8 mouse cellular contexts compared by ENCODE assay signal in the genomic region with DNA sequence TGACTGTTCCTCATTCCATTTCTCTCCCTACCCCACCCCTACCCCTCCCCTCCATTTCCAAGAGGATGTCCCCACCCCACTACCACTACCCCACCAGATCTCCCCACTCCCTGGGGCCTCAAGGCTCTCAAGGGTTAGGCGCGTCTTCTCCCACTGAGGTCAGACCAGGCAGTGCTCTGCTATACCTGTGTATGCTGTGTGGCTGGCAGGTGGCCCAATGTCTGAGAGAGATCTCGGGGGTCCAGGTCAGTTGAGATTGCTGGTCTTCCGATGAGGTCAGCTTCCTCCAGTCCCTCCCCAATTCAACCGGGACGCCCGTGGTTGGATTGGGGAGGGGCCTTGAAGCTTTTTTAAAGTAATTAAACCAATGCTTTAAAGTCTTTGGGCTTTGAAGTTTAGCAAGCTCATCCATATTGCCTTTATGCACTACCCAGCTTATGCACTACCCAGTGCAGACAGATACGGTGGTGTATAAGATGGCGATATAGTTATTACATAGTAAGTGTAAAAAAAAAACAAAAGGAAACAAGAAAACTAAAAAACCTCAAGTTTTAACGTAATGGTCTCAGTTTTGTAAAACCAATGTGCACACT. TPM values are rescaled to one million over a fixed set of nuclear protein-coding genes. Genes with fewer than 3 reads are reported as not detected.
DNase-seq lines count a peak whose midpoint lies in the region; ATAC-seq lines count a peak whose summit lies in the region.

No protein-coding gene starts in this region.

- no peaks in the 10 kb centered on the region for H3K27me3 ChIP-seq in heart, embryonic 15.5 days
- H3K27me3 ChIP-seq in intestine, embryonic 14.5 days (replicated peaks; ENCODE audit: control insufficient read depth, insufficient read depth, low read length) = no peaks in the 10 kb centered on the region
- no peaks in the 10 kb centered on the region for H3K27me3 ChIP-seq in neural tube, embryonic 14.5 days (ENCODE audit: control insufficient read depth, insufficient read depth, low read length)

- H3K9ac ChIP-seq in heart, embryonic 15.5 days = no peak overlapping the region
- peak overlapping the region; percentile 81; the same call in 1 of the 2 replicates for H3K9ac ChIP-seq in intestine, embryonic 14.5 days (ENCODE audit: low read length)
- no peak overlapping the region for H3K9ac ChIP-seq in neural tube, embryonic 14.5 days (replicated peaks; ENCODE audit: low read depth, low read length)

- no peak overlapping the region for H3K27ac ChIP-seq in heart, embryonic 15.5 days
- no peak overlapping the region for H3K27ac ChIP-seq in intestine, embryonic 14.5 days (ENCODE audit: low read depth)
- peak overlapping the region; percentile 95; the same call in 1 of the 2 replicates for H3K27ac ChIP-seq in neural tube, embryonic 14.5 days (ENCODE audit: low read depth, low read length)

- H3K4me2 ChIP-seq in heart, embryonic 15.5 days = peak overlapping the region; percentile 92
- H3K4me2 ChIP-seq in intestine, embryonic 14.5 days (ENCODE audit: low read length) = peak overlapping the region; percentile 51
- H3K4me2 ChIP-seq in neural tube, embryonic 14.5 days (ENCODE audit: low read depth, low read length) = peak overlapping the region; percentile 58

- H3K4me3 ChIP-seq in heart, embryonic 15.5 days = peak overlapping the region; percentile 93
- H3K4me3 ChIP-seq in intestine, embryonic 14.5 days (ENCODE audit: low read depth, low read length) = peak overlapping the region; percentile 75
- peak overlapping the region; percentile 73 for H3K4me3 ChIP-seq in neural tube, embryonic 14.5 days (ENCODE audit: low read depth, low read length)

- ATAC-seq in heart, embryonic 15.5 days (replicated peaks; ENCODE audit: insufficient number of reproducible peaks, insufficient read depth, low FRiP score, low read depth) = no peak
- 0 out of 2 replicates have a peak, but pooled peaks have one; percentile 6 for ATAC-seq in intestine, embryonic 14.5 days (replicated peaks; ENCODE audit: low FRiP score, low TSS enrichment, low read depth)
- peak; percentile 26; the same call in 1 of the 2 replicates for ATAC-seq in neural tube, embryonic 14.5 days (ENCODE audit: low read depth)

- DNase-seq in heart, adult 9 months (ENCODE audit: low spot score in 2 of 2) = no peak
- peak; percentile 19 for DNase-seq in CD4-positive, CD25-positive, alpha-beta regulatory T cell, adult 2 months (ENCODE audit: low read depth, low spot score)
- peak; percentile 57 to 58 for DNase-seq in cerebellum, postnatal 10 days
- no peak for DNase-seq in intestine, embryonic 14.5 days (ENCODE audit: low spot score)
- DNase-seq in urinary bladder, postnatal 14 days (ENCODE audit: low spot score) = no peak
- no peak for DNase-seq in gastrocnemius, adult 8-10 months (ENCODE audit: low spot score in 2 of 2)

- no peaks in the 10 kb centered on the region; the same call in 1 of the 2 replicates for H3K9me3 ChIP-seq in heart, embryonic 15.5 days (replicated peaks)
- peaks cover 2% of the 10 kb centered on the region; the same call in 1 of the 2 replicates for H3K9me3 ChIP-seq in intestine, embryonic 14.5 days (ENCODE audit: control insufficient read depth, low read length)
- H3K9me3 ChIP-seq in neural tube, embryonic 14.5 days (ENCODE audit: control insufficient read depth, low read length) = no peaks in the 10 kb centered on the region

- no peaks in the 10 kb centered on the region for H3K36me3 ChIP-seq in heart, embryonic 15.5 days
- no peaks in the 10 kb centered on the region for H3K36me3 ChIP-seq in intestine, embryonic 14.5 days (ENCODE audit: control insufficient read depth, insufficient read depth, low read length)
- H3K36me3 ChIP-seq in neural tube, embryonic 14.5 days (ENCODE audit: control insufficient read depth, insufficient read depth, low read length) = 0 out of 2 replicates have a peak, but pooled peaks cover under 1% of the 10 kb centered on the region

- H3K4me1 ChIP-seq in heart, embryonic 15.5 days (replicated peaks) = peaks cover 11% of the 10 kb centered on the region
- no peaks in the 10 kb centered on the region for H3K4me1 ChIP-seq in intestine, embryonic 14.5 days (replicated peaks; ENCODE audit: control insufficient read depth, insufficient read depth, low read length)
- no peaks in the 10 kb centered on the region for H3K4me1 ChIP-seq in neural tube, embryonic 14.5 days (ENCODE audit: control insufficient read depth, insufficient read depth, low read length)

- WGBS in heart, embryonic 15.5 days = 83% methylated on average over 10 of the region's 10 CpGs
- WGBS in intestine, embryonic 14.5 days = 82% methylated on average over 10 of the region's 10 CpGs
- 76% methylated on average over 10 of the region's 10 CpGs for WGBS in neural tube, embryonic 14.5 days

RNA-seq across cellular contexts. Expression of gene Gng10, which starts 0.5 kb away (rescaled TPM):
- polyA plus RNA-seq in heart, embryonic 15.5 days (2015; fragmentation: Nextera tagmentation; extraction: Ambion mirVana) = 39.5 and 43.2 TPM in 2 replicates
- polyA plus RNA-seq in intestine, embryonic 14.5 days (2014; fragmentation: Nextera tagmentation; extraction: Ambion mirVana) = 103 and 130 TPM in 2 replicates
- 197 and 226 TPM in 2 replicates for polyA plus RNA-seq in neural tube, embryonic 14.5 days (2014; fragmentation: Nextera tagmentation; extraction: Ambion mirVana)
- 1 to 10 TPM; 4.6 to 5.6 (median 4.7) TPM for total RNA-seq in gastrocnemius, adult 8-10 months (2022)

RNA-seq across cellular contexts. Expression of gene Gm20503, which starts 31.4 kb away (rescaled TPM):
- 12.2 and 15.5 TPM in 2 replicates for polyA plus RNA-seq in heart, embryonic 15.5 days (2015; fragmentation: Nextera tagmentation; extraction: Ambion mirVana)
- 8.5 and 10.8 TPM in 2 replicates for polyA plus RNA-seq in intestine, embryonic 14.5 days (2014; fragmentation: Nextera tagmentation; extraction: Ambion mirVana)
- polyA plus RNA-seq in neural tube, embryonic 14.5 days (2014; fragmentation: Nextera tagmentation; extraction: Ambion mirVana) = 8.4 and 10.2 TPM in 2 replicates
- total RNA-seq in gastrocnemius, adult 8-10 months (2022) = 1 to 10 TPM in 1 of 4 experiments, not detected in 3; 1.4 TPM

RNA-seq across cellular contexts. Expression of gene Dnajc25, which starts 39.6 kb away (rescaled TPM):
- 9.0 and 11.5 TPM in 2 replicates for polyA plus RNA-seq in heart, embryonic 15.5 days (2015; fragmentation: Nextera tagmentation; extraction: Ambion mirVana)
- 8.7 and 11.6 TPM in 2 replicates for polyA plus RNA-seq in intestine, embryonic 14.5 days (2014; fragmentation: Nextera tagmentation; extraction: Ambion mirVana)
- 6.9 and 7.4 TPM in 2 replicates for polyA plus RNA-seq in neural tube, embryonic 14.5 days (2014; fragmentation: Nextera tagmentation; extraction: Ambion mirVana)
- 10 to 100 TPM; 10.1 to 13.0 (median 11.5) TPM for total RNA-seq in gastrocnemius, adult 8-10 months (2022)

RNA-seq across cellular contexts. Expression of gene Ptgr1, which starts 47.5 kb away (rescaled TPM):
- polyA plus RNA-seq in heart, embryonic 15.5 days (2015; fragmentation: Nextera tagmentation; extraction: Ambion mirVana) = 11.3 and 16.6 TPM in 2 replicates
- polyA plus RNA-seq in intestine, embryonic 14.5 days (2014; fragmentation: Nextera tagmentation; extraction: Ambion mirVana) = 29.3 and 33.9 TPM in 2 replicates
- 3.6 and 3.7 TPM in 2 replicates for polyA plus RNA-seq in neural tube, embryonic 14.5 days (2014; fragmentation: Nextera tagmentation; extraction: Ambion mirVana)
- total RNA-seq in gastrocnemius, adult 8-10 months (2022) = under 1 TPM; 0.58 to 0.80 (median 0.73) TPM

Comparison
In these comparisons a context has a peak if more than half of its experiments do, and no peak if none do; other contexts are left out.
1. DNase-seq: peak in CD4-positive, CD25-positive, alpha-beta regulatory T cell, adult 2 months (single experiment) and cerebellum, postnatal 10 days (2 of 2); none in heart, adult 9 months (0 of 2), intestine, embryonic 14.5 days (single experiment), urinary bladder, postnatal 14 days (single experiment) and gastrocnemius, adult 8-10 months (0 of 2).
2. Peak in every context shown above with its lines, with median percentiles within 50 percentile points of each other: H3K4me2 ChIP-seq and H3K4me3 ChIP-seq.